Mouse (Mus musculus) lung, postnatal 0 days (tissue): ENCODE measurements at regions not wholly inside any gene's neighbourhood (a gene's known extent, or its start where the extent isn't known, plus 50 kb on each side); places are given as distances from the start of the nearest gene placed in this dataset.

Experiments used
- ATAC-seq: fragments of 200-750 bp; cut with Nextera tagmentation; 2 replicates; pipeline ENCODE4 v1.8.0; 2017; ENCODE audit warnings: moderate library complexity
- DNase-seq: peaks from one replicate; pipeline ENCODE4 v3.0.0-alpha.2; 2016; ENCODE audit warnings: low spot score
- H3K27ac ChIP-seq: fragments of 300-500 bp; sonication (generic); 2 replicates; pipeline ENCODE4 v1.5.1; 2014; ENCODE audit warnings: antibody characterized with exemption, mild to moderate bottlenecking, low read length, mixed read lengths
- H3K27me3 ChIP-seq: fragments of 300-500 bp; sonication (generic); replicated peaks from 2 replicates; pipeline ENCODE4 v1.6.1; 2014; ENCODE audit warnings: low read length, mixed read lengths; ENCODE audit not compliant: insufficient read depth
- H3K36me3 ChIP-seq: fragments of 300-500 bp; sonication (generic); 2 replicates; pipeline ENCODE4 v1.6.1; 2014; ENCODE audit warnings: low read length, mixed read lengths; ENCODE audit not compliant: insufficient read depth
- H3K4me1 ChIP-seq: fragments of 300-500 bp; sonication (generic); 2 replicates; pipeline ENCODE4 v1.6.1; 2014; ENCODE audit warnings: antibody characterized with exemption, low read depth, low read length, mixed read lengths; ENCODE audit not compliant: insufficient read depth
- H3K4me2 ChIP-seq: fragments of 300-500 bp; sonication (generic); replicated peaks from 2 replicates; pipeline ENCODE4 v1.6.1; 2014; ENCODE audit warnings: low read depth, mild to moderate bottlenecking, low read length, moderate library complexity, mixed read lengths
- H3K4me3 ChIP-seq: fragments of 300-500 bp; sonication (generic); 2 replicates; pipeline ENCODE4 v1.5.1; 2014; ENCODE audit warnings: low read depth, low read length
- H3K9ac ChIP-seq: fragments of 300-500 bp; sonication (generic); replicated peaks from 2 replicates; pipeline ENCODE4 v1.6.1; 2014; ENCODE audit warnings: low read depth, mild to moderate bottlenecking
- H3K9me3 ChIP-seq: fragments of 300-500 bp; sonication (generic); 2 replicates; pipeline ENCODE4 v1.6.1; 2016; ENCODE audit warnings: low read length, mixed read lengths
- CTCF ChIP-seq: IDR thresholded peaks from 2 replicates; pipeline ENCODE4 v1.5.1; 2016; ENCODE audit warnings: antibody characterized with exemption, mild to moderate bottlenecking
- EP300 ChIP-seq: IDR thresholded peaks from 2 replicates; pipeline ENCODE4 v1.6.1; 2016; ENCODE audit warnings: antibody characterized with exemption, mild to moderate bottlenecking, control low read depth
- WGBS: fragments of 180-500 bp; shearing (Covaris S2); extraction: QIAGEN DNeasy Blood & Tissue Kit; methylation state at CpG from one replicate; pipeline ENCODE4 v1.1.7; 2014; 5-methylcytosine and 5-hydroxymethylcytosine counted together

GRCm38 (mm10) chr15:70982719-70983118 lies 2851.6 kb upstream of the Gm6569 start:
- no peaks in the 10 kb centered on the region for H3K4me1 ChIP-seq
- TF ChIP-seq CTCF (no peak), EP300 (no peak)
- no peak overlapping the region for H3K27ac ChIP-seq
- ATAC-seq (no peak), DNase-seq (no peak)
- H3K4me2 ChIP-seq, result no peak overlapping the region
- no peaks in the 10 kb centered on the region for H3K9me3 ChIP-seq
- H3K27me3 ChIP-seq, result no peaks in the 10 kb centered on the region
- H3K9ac ChIP-seq, result no peak overlapping the region
- H3K4me3 ChIP-seq, result no peak overlapping the region
- no peaks in the 10 kb centered on the region for H3K36me3 ChIP-seq
- 55% methylated on average over 3 of the region's 3 CpGs for WGBS

- DNase-seq (no peak), ATAC-seq (no peak)
- H3K36me3 ChIP-seq, result no peaks in the 10 kb centered on the region
- H3K4me2 ChIP-seq, result no peak overlapping the region
- H3K4me3 ChIP-seq, result no peak overlapping the region
- no peak for TF ChIP-seq EP300
- H3K27ac ChIP-seq, result no peak overlapping the region
- no peaks in the 10 kb centered on the region for H3K4me1 ChIP-seq
- 81% methylated on average over 4 of the region's 4 CpGs for WGBS
- no peaks in the 10 kb centered on the region for H3K27me3 ChIP-seq
- H3K9me3 ChIP-seq, result no peaks in the 10 kb centered on the region
- no peak overlapping the region for H3K9ac ChIP-seq
Measured at GRCm38 (mm10) chr15:70987973-70988570, 2846.3 kb upstream of the Gm6569 start.

DNA sequence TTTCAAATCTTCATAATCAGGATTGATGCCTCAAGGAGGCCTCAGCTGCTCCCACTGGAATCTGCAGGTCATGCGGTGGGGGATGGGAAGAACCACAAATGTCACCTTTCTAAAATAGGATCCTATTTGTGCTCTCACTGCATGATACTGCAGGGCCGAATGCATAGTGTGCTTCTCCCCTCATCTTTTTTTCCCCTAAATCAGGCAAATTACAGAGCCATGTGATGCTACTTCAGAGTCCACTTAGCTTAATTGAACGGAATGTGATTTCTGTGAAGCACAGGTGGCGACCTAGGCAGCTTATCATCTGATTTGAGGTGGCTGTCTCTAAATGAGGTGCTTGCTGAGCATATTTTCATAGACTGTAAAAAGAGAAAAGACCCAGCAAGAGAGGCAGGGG lies 2841.0 kb upstream of the Gm6569 start:
- WGBS, result 59% methylated on average over 4 of the region's 4 CpGs
- H3K4me1 ChIP-seq, result no peaks in the 10 kb centered on the region
- H3K27me3 ChIP-seq, result no peaks in the 10 kb centered on the region
- ATAC-seq, result no peak
- H3K4me3 ChIP-seq, result no peak overlapping the region
- H3K9ac ChIP-seq, result no peak overlapping the region
- H3K9me3 ChIP-seq, result no peaks in the 10 kb centered on the region
- DNase-seq, result no peak
- no peak overlapping the region for H3K27ac ChIP-seq
- no peaks in the 10 kb centered on the region for H3K36me3 ChIP-seq
- no peak overlapping the region for H3K4me2 ChIP-seq
- TF ChIP-seq EP300 (no peak), CTCF (no peak)

- 63% methylated on average over 2 of the region's 2 CpGs for WGBS
- TF ChIP-seq EP300 (no peak), CTCF (no peak)
- H3K4me1 ChIP-seq, result no peaks in the 10 kb centered on the region
- no peaks in the 10 kb centered on the region for H3K9me3 ChIP-seq
- no peak overlapping the region for H3K4me3 ChIP-seq
- H3K4me2 ChIP-seq, result no peak overlapping the region
- no peaks in the 10 kb centered on the region for H3K36me3 ChIP-seq
- DNase-seq, result no peak
- H3K27me3 ChIP-seq, result no peaks in the 10 kb centered on the region
- H3K9ac ChIP-seq, result no peak overlapping the region
- ATAC-seq, result no peak
- H3K27ac ChIP-seq, result no peak overlapping the region
Measured at GRCm38 (mm10) chr15:71010362-71010761, 2824.0 kb upstream of the Gm6569 start.

GRCm38 (mm10) chr15:71010773-71011172 lies 2823.6 kb upstream of the Gm6569 start:
- Histone ChIP-seq H3K27ac (no peak overlapping the region), H3K4me3 (no peak overlapping the region), H3K4me1 (no peaks in the 10 kb centered on the region), H3K4me2 (no peak overlapping the region), H3K36me3 (no peaks in the 10 kb centered on the region), H3K27me3 (no peaks in the 10 kb centered on the region), H3K9me3 (no peaks in the 10 kb centered on the region), H3K9ac (no peak overlapping the region)
- DNase-seq (no peak), ATAC-seq (no peak)
- 64% methylated on average over 5 of the region's 5 CpGs for WGBS
- no peak for TF ChIP-seq CTCF
- TF ChIP-seq EP300, result no peak

DNA sequence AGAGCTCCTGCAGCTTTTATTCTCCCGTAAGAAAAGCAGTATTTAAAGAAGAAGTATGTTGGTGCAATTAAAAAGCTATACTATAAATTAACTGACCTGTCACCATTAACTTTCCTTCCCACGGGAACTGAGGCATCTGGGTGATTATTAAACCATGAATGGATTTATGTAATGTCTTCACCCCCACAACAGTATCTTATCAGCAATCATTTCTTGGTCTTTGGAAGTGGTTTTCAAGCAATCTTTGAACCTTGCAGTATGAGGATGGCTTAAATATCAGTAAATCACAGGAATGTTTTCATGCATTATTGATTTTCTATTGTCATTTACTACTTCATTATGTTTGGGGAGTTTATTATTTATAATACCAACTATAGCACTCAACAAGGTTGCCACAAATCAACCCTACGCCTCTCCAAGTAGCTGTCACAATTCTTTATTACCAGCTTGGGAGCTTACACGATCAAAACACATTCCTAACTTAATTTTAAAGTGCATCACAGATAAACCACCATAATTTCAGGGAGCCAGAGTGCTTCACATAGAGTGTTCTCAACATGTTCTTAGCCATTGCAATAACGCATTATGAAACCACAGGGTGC lies 2780.0 kb upstream of the Gm6569 start:
- no peaks in the 10 kb centered on the region for H3K27me3 ChIP-seq
- DNase-seq, result no peak
- no peaks in the 10 kb centered on the region for H3K36me3 ChIP-seq
- no peak overlapping the region for H3K27ac ChIP-seq
- no peak overlapping the region for H3K9ac ChIP-seq
- H3K4me3 ChIP-seq, result no peak overlapping the region
- WGBS, result 59% methylated on average over 5 of the region's 5 CpGs
- no peak overlapping the region for H3K4me2 ChIP-seq
- no peak for TF ChIP-seq EP300
- TF ChIP-seq CTCF, result no peak
- H3K4me1 ChIP-seq, result no peaks in the 10 kb centered on the region
- ATAC-seq, result no peak
- H3K9me3 ChIP-seq, result no peaks in the 10 kb centered on the region
